Mouse (Mus musculus): Measurements from ENCODE around the gene Maea. TPM values are rescaled to one million over a fixed set of nuclear protein-coding genes. Genes with fewer than 3 reads are reported as not detected.
"Not testable (repeated sequence)": the region's sequence is repeated elsewhere in the genome, so short reads cannot be mapped to it uniquely, and the experiment has no call there.

Maea gene
- 19.7 and 33.2 TPM in 2 replicates for total RNA-seq (2015; ENCODE audit: low replicate concordance)
- total RNA-seq (2017; ENCODE audit: low replicate concordance): 69.8 and 71.5 TPM in 2 replicates

GRCm38 (mm10) chr5:33335273-33335976 is at the start of gene Maea:
Gene Maea, plus strand, starts transcription at chr5:33335509.
- ATAC-seq (replicated peaks; ENCODE audit: low FRiP score, poor library complexity, severe bottlenecking): peak; percentile 100

DNA sequence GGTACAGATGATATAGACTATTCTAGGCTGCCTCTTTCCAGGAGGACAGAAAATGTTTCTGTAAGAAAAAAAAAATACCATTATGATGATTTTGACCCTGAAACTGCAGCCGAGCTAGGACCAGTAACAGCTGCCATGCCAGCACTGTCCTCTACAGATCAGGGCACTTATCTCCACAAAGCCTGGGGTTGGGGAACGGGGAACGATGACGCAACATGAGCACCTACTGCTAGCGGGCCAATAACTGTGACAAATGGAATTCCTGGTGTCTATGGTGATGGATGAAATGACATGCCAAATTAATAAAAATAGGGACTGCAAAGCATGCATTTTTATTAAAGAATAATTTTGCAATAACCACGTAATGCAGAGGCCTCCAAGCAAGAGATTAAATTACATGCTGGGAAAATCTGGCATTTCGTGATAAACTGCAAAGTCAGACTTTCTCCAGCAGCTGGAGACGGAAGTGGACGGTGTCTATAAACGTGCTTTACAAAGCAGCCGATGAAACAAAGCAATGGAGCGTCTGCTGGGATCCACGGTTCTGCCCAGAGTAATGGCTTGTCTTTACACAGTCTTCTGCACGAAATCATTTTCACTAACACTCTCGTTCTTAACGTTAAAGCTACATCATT is 41.4 kb upstream of the Maea start:
- ATAC-seq (replicated peaks; ENCODE audit: low FRiP score, poor library complexity, severe bottlenecking): no peak

GRCm38 (mm10) chr5:33297164-33297563 is 38.1 kb upstream of the Maea start:
- ATAC-seq (replicated peaks; ENCODE audit: low FRiP score, poor library complexity, severe bottlenecking): peak; percentile 67; the same call in 1 of the 2 replicates

GRCm38 (mm10) chr5:33301801-33302200 is 33.5 kb upstream of the Maea start:
- ATAC-seq (replicated peaks; ENCODE audit: low FRiP score, poor library complexity, severe bottlenecking): no peak

GRCm38 (mm10) chr5:33310704-33311462 is 24.4 kb upstream of the Maea start:
- ATAC-seq (replicated peaks; ENCODE audit: low FRiP score, poor library complexity, severe bottlenecking): peak; percentile 82

GRCm38 (mm10) chr5:33312192-33312591 is 23.1 kb upstream of the Maea start:
- no peak for ATAC-seq (replicated peaks; ENCODE audit: low FRiP score, poor library complexity, severe bottlenecking)

GRCm38 (mm10) chr5:33324491-33324890 is 10.8 kb upstream of the Maea start:
- no peak for ATAC-seq (replicated peaks; ENCODE audit: low FRiP score, poor library complexity, severe bottlenecking)

- ATAC-seq (replicated peaks; ENCODE audit: low FRiP score, poor library complexity, severe bottlenecking): no peak
Measured at GRCm38 (mm10) chr5:33334381-33335272, 682 bp upstream of the Maea start.

DNA sequence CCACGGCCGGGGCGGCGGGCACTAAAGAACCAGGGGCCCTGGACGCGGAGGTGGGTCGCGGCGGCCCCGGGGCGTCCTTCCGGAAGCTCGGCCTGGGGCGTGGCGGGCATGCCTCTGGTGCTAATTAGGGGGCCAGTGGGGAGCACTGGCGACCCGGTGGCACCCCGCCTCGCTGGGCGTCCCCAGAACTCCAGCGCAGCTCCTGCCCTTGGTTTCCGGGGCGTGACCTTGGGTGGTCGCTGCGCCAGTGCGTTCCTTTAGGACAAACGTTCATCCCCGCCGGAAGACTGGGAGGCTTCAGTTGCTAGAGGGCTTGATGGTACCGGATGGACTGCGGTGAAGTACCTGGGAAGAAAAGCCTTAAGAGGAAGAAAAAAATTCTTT is 660 bp downstream of the Maea start:
- ATAC-seq (replicated peaks; ENCODE audit: low FRiP score, poor library complexity, severe bottlenecking): peak; percentile 30

- ATAC-seq (replicated peaks; ENCODE audit: low FRiP score, poor library complexity, severe bottlenecking): no peak
Measured at GRCm38 (mm10) chr5:33337206-33337605, 1.9 kb downstream of the Maea start.

- no peak for ATAC-seq (replicated peaks; ENCODE audit: low FRiP score, poor library complexity, severe bottlenecking)
Measured at GRCm38 (mm10) chr5:33341165-33341564, 5.9 kb downstream of the Maea start.

- ATAC-seq (replicated peaks; ENCODE audit: low FRiP score, poor library complexity, severe bottlenecking): not testable (repeated sequence)
Measured at GRCm38 (mm10) chr5:33342248-33342647, 6.9 kb downstream of the Maea start.

- ATAC-seq (replicated peaks; ENCODE audit: low FRiP score, poor library complexity, severe bottlenecking): no peak
Measured at GRCm38 (mm10) chr5:33342821-33343220, 7.5 kb downstream of the Maea start.

DNA sequence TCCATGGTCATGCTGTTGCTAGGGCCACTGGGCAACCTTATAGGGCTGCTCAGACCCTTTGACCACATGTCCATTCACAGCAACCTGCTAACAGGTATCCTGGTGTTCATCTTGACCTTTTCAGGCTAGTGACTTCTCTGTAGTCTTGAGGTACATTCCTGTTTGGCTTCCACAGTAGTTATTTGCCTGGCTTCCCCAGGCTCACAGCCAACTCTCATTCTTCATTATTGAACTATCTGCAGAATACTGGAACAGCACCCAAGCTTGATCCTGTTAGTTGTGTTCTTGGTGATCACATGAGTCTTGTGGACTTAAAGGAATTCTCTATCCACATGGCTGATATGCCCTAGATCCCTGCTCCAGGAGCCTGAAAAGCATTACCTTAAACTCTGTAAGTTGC is 8.3 kb downstream of the Maea start:
- ATAC-seq (replicated peaks; ENCODE audit: low FRiP score, poor library complexity, severe bottlenecking): no peak

DNA sequence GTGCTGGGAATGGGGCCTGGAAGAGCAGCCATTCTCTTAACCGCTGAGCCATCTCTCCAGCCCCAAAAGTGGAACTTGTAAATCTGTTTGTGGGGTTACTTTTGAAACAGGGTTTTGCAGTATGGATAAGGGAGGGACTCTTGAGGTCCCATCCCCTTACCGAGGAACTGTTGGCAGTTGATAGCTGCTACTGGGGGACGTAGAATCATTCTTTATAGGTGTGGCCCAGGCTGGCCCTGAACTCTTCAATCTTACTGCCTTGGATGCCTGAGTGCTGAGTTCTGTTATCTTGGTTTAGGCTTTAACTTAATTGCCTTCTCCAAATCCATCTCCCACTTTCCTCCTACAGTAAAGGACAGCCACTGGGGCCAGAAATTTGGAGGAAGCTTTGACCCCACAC is 8.8 kb downstream of the Maea start:
- ATAC-seq (replicated peaks; ENCODE audit: low FRiP score, poor library complexity, severe bottlenecking): no peak

DNA sequence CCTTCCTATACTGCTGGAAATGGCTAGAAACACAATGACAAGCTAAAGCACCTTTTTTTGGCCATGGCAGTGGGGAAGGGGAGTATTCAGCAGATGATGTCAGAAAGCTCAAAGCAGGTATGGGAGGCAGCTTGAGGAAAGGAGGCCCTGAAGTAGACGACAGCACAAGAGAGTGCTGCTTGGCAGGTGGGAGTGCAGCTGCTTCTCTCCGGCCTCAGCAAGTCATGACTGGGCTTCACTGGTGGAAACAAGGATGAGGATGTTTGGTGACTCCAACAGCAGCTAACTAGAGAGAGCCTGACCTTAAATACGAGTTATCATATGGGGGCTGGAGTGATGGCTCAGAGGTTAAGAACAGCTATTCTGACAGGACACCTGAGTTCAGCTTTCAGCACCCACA is 12.3 kb downstream of the Maea start:
- no peak for ATAC-seq (replicated peaks; ENCODE audit: low FRiP score, poor library complexity, severe bottlenecking)

- no peak for ATAC-seq (replicated peaks; ENCODE audit: low FRiP score, poor library complexity, severe bottlenecking)
Measured at GRCm38 (mm10) chr5:33349205-33349604, 13.9 kb downstream of the Maea start.

DNA sequence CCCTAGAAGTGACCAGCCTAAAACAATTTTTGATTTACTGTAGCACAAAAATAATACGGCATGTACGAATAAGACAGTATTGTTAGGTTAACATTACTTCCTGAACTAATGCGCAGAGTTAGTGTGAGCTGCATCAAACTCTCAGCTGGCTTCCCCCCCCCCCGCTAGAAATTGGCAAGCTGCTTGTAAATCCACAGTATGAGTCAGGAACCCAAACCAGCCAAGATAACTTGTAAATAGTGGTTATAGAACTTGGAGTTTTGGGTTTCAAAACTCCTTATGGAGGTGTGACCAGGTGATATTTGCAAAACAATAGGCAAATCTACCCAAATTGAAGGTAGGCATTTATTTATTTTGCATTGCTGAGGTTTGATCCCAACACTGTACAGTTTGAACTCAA is 14.4 kb downstream of the Maea start:
- ATAC-seq (replicated peaks; ENCODE audit: low FRiP score, poor library complexity, severe bottlenecking): no peak

DNA sequence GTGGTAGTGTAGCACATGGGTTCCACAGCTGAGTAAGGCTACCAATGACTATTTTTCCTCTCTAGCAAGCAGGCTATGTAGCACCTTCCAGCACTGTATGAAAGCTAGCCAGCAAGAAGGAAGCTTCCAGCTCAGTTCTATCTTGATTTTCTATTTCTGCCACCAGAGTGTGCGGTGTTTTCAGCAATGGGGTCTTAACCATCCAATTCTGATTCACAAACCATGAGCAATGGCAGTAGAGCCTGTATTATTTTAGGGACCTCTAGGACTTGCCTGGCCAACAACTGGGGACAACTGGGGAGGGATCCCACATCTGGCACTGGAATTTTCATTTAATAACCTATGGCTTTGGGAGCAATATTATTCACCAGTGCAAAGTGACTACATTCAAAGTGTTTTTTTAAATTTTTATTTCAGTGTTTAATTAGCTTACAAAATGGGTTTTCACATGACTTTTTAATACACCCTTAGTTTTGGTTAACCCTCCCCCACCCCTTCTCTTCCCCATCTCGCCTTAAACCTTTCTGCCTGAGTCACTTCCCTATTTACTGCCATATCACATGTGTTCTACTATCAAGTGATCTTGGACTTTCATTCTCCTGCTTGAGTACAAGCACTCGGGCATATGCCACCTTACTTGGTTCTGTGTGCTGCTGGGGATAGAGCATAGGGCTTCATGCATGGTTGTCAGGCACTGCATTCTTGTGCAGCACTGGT is 16.4 kb downstream of the Maea start:
- ATAC-seq (replicated peaks; ENCODE audit: low FRiP score, poor library complexity, severe bottlenecking): no peak
